Mouse (Mus musculus) liver, embryonic 12.5 days (tissue): ENCODE results near the gene Rpp25l. TPM values are rescaled to one million over a fixed set of nuclear protein-coding genes. Genes with fewer than 3 reads are reported as not detected.

Experiments used
- polyA plus RNA-seq: library from polyadenylated mRNA; unstranded; fragments of >200 nt; fragmentation: Nextera tagmentation; extraction: Ambion mirVana; gene quantifications from 2 replicates; pipeline ENCODE4 v1.2.1, GENCODE M21; 2016

Gene Rpp25l
- polyA plus RNA-seq, 1 experiment from 2014 or later, result 44.9 TPM

Other genes starting within 250 kb of the Rpp25l start
- gene Kif24, start 248.6 kb downstream of the Rpp25l start, polyA plus RNA-seq, result 9.0 and 9.5 TPM in 2 replicates
- 30.9 and 31.7 TPM in 2 replicates for gene Nudt2, start 248.4 kb downstream of the Rpp25l start, polyA plus RNA-seq
- 0.57 and 0.98 TPM in 2 replicates for gene AI464131, start 210.5 kb downstream of the Rpp25l start, polyA plus RNA-seq
- gene 1110017D15Rik, start 196.2 kb downstream of the Rpp25l start, polyA plus RNA-seq, result not detected in 2 replicates
- 1.0 and 2.0 TPM in 2 replicates for gene Fam219a, start 144.0 kb downstream of the Rpp25l start, polyA plus RNA-seq
- gene Dnaic1, start 143.8 kb downstream of the Rpp25l start, polyA plus RNA-seq, result 0.51 and 0.61 TPM in 2 replicates
- 1.1 and 1.5 TPM in 2 replicates for gene Enho, start 73.2 kb downstream of the Rpp25l start, polyA plus RNA-seq
- 1.4 and 1.7 TPM in 2 replicates for gene Cntfr, start 16.4 kb downstream of the Rpp25l start, polyA plus RNA-seq
- gene Il11ra1, start 13.5 kb downstream of the Rpp25l start, polyA plus RNA-seq, result 39.7 and 43.0 TPM in 2 replicates
- 89.7 and 92.2 TPM in 2 replicates for gene Dctn3, start 9.6 kb upstream of the Rpp25l start, polyA plus RNA-seq
- gene Arid3c, start 17.6 kb upstream of the Rpp25l start, polyA plus RNA-seq, result not detected in 2 replicates
- 25.2 and 25.7 TPM in 2 replicates for gene Galt, start 41.7 kb upstream of the Rpp25l start, polyA plus RNA-seq
- gene Sigmar1, start 42.6 kb upstream of the Rpp25l start, polyA plus RNA-seq, result 49.6 and 51.2 TPM in 2 replicates
- gene Ccl27a, start 60.7 kb upstream of the Rpp25l start, polyA plus RNA-seq, result 9.8 and 10.3 TPM in 2 replicates
- not detected in 2 replicates for gene Gm21541, start 190.1 kb upstream of the Rpp25l start, polyA plus RNA-seq
- gene Gm20878, start 228.0 kb upstream of the Rpp25l start, polyA plus RNA-seq, result 0.28 and 0.42 TPM in 2 replicates